Mouse (Mus musculus): Measurements from ENCODE around the gene Sf3b1. TPM values are rescaled to one million over a fixed set of nuclear protein-coding genes. Genes with fewer than 3 reads are reported as not detected.

The Sf3b1 gene
- 100 to 1,000 TPM; 221 to 233 TPM for total RNA-seq (2023)

DNA sequence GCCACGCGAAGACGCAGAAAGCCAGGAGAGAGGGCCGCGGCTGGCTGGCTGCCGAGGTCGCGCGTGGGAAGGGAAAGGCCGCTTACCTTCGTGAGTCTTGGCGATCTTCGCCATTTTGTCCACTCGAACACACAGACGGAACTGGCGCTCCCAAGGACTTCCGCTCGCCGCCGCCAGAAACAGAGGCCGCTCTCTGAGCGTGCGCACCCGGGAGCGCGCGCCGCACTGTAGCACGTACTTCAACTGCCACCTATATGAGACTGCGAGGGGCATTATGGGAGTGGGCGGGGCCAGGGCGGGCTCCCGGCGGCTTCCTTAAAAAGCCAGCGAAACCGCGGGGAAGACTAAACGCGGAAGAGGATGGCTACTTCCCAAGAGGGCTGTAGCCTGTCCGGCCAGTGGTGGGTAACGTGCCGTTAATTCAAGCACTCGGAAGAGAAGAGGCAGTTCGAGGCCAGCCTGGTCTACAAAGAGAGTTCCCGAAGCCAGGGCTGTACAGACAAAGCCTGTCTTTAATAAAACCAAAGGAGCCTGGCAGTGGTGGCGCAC is at the start of gene Sf3b1:
Gene Sf3b1, minus strand, starts transcription at position 229 of the 549 bp plus-strand sequence.

DNA sequence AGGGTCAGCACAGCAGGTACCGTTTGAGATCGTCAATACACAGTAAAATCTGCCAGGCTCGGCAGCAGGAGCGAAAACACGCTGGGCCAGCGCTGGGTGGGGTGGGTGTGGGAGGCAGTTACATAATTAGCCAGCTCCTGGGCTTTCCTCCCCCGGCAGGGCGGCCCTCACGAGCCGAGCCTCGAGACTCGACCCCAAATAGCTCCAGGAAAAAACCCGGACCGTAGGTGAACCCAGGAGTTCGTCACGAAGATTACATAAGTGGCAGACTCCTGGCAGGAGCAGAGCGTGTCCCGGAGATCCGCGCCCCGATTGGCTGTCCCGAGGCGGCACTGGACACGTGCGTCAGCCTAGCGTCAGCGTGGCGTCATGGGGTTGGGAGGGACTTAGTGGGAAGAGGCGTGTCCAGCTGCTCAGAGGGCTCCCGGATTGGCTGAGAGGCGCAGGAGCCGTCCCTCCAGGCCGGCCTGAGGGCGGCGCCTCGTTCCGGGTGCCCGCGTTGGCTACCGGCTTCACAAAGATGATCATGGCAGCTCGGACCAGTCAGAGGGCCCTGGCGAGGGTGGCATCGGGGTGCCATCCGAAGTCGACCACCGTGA is 25.2 kb upstream of the Sf3b1 start, which contains the start of gene Coq10b:
Gene Coq10b, plus strand, starts transcription at position 416 of the 599 bp plus-strand sequence.

Other genes with a start within 250 kb of the Sf3b1 start
- gene Ankrd44, start 101.1 kb downstream of the Sf3b1 start, total RNA-seq (2023), result 100 to 1,000 TPM; 279 to 285 TPM
- 10 to 100 TPM; 29.8 to 31.7 TPM for gene Coq10b, start 25.3 kb upstream of the Sf3b1 start, total RNA-seq (2023)
- 10 to 100 TPM; 27.5 to 38.3 TPM for gene Hspe1, start 60.7 kb upstream of the Sf3b1 start, total RNA-seq (2023)
- 10 to 100 TPM; 48.2 to 51.4 TPM for gene Hspd1, start 60.8 kb upstream of the Sf3b1 start, total RNA-seq (2023)
- 10 to 100 TPM; 44.1 to 49.9 TPM for gene Mob4, start 103.8 kb upstream of the Sf3b1 start, total RNA-seq (2023)
- gene Rftn2, start 199.3 kb upstream of the Sf3b1 start, total RNA-seq (2023), result 1 to 10 TPM in 1 of 2 experiments, under 1 TPM in 1; 0.40 to 1.1 TPM
- gene Mars2, start 209.7 kb upstream of the Sf3b1 start, total RNA-seq (2023), result 1 to 10 TPM; 1.8 to 2.1 TPM

Data from neutrophil, adult 59 days (primary cell).